Mouse (Mus musculus): Measurements from ENCODE around the gene Vwa7. TPM values are rescaled to one million over a fixed set of nuclear protein-coding genes. Genes with fewer than 3 reads are reported as not detected.
"Not testable (repeated sequence)": the region's sequence is repeated elsewhere in the genome, so short reads cannot be mapped to it uniquely, and the experiment has no call there.

Gene Vwa7
- total RNA-seq, 4 experiments from 2014 or later = 0.75 to 1.8 (median 1.2) TPM

DNA sequence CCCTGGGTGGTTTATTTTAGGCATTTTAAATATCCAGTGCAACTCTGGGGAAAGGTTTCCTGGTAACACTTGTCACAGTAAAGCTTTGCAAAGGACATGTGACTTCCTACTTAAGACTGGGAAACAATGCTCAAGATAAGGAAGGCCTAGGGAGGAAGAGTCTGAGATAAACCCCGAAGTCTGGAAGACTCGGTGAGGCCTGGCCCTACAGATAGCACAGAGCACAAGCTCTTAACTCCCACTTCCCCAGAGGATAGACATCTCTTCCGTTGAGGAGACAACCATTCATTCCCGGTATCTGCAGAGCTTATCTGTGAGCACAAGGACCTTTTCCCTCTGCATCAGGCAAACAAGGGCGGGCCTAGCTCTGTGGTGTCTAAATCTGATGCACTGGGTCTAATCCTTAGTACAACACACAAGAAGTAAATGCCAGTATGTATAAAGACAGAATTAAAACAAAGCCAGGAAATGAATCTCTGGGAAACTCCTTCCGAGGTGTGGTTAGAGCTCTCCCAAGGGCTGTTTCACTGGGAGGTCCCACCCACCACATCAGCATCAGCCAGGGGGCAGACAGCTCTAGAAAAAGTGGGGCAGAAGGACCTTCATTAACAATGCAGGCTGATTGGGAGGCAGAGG, 5.6 kb downstream of the Vwa7 start:
- no peak for DNase-seq

- DNase-seq = no peak
Measured at GRCm38 (mm10) chr17:35022541-35023060, 6.2 kb downstream of the Vwa7 start.

GRCm38 (mm10) chr17:35023221-35023620, 6.8 kb downstream of the Vwa7 start:
- no peak for DNase-seq

GRCm38 (mm10) chr17:35023756-35024155, 7.4 kb downstream of the Vwa7 start:
- DNase-seq = no peak

DNA sequence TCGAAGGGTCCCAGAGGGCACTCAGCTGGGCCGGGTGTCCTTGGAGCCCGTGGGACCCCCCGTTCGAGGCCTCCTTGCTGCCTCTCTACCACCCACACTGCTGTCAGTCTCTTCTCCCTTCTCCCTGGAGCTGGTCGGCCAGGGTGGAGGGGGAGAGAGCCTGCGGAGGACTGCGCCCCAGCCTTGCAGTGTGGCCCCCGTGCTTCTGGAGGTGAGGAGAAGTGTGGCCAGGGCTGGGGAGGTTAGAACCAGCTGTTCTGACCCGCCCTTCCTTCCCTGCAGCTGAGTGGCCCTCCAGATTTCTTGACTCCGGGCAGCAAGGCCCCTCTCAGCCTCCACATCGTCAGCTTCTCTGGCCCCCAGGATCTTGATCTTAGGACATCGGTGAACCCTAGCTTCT, 7.9 kb downstream of the Vwa7 start:
- DNase-seq = no peak

- DNase-seq = no peak
Measured at GRCm38 (mm10) chr17:35024691-35025488, 8.5 kb downstream of the Vwa7 start.

DNA sequence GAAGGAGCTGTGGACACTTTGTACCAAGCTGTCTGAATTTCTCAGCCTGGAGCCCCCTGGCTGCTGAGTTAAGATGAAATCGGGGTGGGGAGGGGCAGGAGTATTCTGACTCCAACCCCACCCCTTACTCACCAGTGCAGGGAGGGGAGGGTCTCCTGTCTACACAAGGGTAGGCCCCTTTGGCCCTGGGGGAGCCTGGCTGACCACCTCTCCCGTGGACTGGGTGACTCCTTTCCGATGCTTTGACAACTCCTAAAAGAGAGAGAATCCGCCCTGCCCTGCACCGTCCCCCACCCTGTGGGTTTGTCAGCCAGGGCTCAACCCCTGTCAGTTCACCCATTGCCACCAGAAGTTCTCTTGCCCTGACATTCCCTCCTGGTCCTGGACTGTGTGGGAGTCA, 9.8 kb downstream of the Vwa7 start:
- DNase-seq = no peak

DNA sequence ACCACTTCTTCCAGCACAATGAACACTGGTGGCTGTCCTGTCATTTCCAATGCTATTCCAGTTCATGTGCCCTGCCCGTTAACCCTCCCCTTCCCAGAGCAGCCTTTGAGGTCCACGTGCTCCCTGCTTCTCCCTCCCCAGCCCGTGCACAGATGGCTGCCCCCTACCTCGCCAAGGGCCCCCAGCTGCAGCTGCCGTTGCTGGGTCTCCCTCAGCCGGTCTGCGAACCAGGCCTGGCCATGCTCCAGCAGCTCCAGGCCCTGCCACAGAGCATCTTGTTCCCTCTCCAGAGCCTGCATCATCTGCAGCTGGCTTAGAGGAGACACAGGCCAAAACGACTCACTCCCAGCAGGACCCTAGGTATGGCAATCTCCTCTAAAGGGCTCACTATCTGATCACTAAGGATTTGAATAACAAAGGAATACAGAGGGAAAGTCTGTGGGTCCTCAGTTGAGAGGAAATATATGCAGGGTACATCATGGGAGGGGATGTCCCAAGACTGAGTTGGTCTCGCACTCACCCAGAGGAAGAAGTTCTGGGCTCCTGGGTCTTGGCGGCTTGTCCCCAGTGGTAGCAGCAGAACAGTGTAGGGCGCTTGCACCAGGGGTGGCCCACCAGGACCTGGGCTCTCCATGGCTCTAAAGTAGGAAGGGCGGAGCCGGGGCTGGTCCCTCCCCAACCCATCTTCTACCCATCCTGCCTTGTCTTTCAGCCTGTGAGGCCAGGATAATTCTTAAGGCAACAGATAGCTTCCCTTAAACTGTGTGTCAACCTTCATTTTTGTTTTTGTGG, 11.1 kb downstream of the Vwa7 start, which contains the start of gene Sapcd1:
TSS of gene Sapcd1 (minus strand) at position 740 of the 792 bp plus-strand sequence.
- DNase-seq = no peak

DNA sequence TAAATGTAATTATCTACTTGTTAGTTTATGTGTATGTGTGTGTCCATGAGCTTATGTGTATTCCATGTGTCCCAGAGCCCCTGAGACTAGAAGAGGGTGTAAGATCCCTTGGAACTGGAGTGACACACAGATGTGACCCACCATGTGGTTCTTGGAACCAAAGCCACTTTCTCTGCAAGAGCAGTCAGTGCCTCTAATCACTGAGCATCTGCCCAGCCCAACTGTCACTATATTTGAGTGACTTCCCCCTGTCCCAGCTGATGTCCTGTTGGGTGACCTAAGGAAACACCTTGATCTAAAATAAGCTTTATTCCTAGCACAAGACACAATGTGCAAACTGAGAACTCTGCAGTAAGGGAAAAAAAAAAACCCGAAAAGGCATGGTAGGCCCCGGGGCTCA, 11.9 kb downstream of the Vwa7 start:
- no peak for DNase-seq

GRCm38 (mm10) chr17:35029691-35030532, 13.5 kb downstream of the Vwa7 start:
- no peak for DNase-seq

- no peak for DNase-seq
Measured at GRCm38 (mm10) chr17:35031272-35031671, 14.9 kb downstream of the Vwa7 start.

DNA sequence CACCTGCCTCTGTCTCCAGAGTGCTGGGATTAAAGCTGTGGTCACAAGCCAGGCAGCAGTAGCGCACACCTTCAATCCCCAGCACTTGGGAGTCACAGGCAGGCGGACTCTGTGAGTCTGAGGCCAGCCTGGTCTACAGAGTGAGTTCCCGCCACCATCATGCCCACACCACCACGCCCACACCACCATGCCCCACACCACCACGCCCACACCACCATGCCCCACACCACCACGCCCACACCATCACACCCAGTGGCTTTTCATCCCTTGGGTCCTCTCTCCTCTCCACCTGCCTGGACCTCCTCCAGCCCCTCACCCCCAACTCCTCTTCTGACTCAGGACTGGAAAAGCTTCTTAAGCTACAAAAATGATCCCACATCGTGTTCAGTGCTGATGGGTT, 15.5 kb downstream of the Vwa7 start:
- no peak for DNase-seq

GRCm38 (mm10) chr17:35032323-35032870, 16.0 kb downstream of the Vwa7 start:
- DNase-seq = no peak

- DNase-seq = not testable (repeated sequence)
Measured at GRCm38 (mm10) chr17:35033703-35034102, 17.3 kb downstream of the Vwa7 start.

- no peak for DNase-seq
Measured at GRCm38 (mm10) chr17:35034896-35035295, 18.5 kb downstream of the Vwa7 start.

GRCm38 (mm10) chr17:35039121-35039873, 22.9 kb downstream of the Vwa7 start:
- no peak for DNase-seq

DNA sequence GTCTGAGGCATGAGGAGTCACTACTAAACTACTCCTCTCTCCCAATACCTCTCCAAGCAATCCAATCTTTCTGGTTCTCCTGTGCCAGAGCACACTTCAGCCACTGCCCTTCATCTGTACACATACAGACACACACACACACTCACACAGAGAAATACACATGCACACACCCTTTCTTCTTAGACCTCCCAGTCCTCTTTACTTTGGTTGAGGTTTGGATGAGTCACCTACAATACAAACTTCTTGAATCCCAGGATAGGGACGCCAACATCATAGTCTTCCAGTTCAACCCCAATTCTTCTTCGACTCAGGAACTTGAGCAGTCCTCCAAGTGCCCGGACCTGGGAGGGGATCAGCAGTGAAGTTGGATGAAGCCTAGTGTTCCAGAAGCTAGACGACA, 27.4 kb downstream of the Vwa7 start:
- no peak for DNase-seq

- no peak for DNase-seq
Measured at GRCm38 (mm10) chr17:35044904-35045806, 28.8 kb downstream of the Vwa7 start.

DNA sequence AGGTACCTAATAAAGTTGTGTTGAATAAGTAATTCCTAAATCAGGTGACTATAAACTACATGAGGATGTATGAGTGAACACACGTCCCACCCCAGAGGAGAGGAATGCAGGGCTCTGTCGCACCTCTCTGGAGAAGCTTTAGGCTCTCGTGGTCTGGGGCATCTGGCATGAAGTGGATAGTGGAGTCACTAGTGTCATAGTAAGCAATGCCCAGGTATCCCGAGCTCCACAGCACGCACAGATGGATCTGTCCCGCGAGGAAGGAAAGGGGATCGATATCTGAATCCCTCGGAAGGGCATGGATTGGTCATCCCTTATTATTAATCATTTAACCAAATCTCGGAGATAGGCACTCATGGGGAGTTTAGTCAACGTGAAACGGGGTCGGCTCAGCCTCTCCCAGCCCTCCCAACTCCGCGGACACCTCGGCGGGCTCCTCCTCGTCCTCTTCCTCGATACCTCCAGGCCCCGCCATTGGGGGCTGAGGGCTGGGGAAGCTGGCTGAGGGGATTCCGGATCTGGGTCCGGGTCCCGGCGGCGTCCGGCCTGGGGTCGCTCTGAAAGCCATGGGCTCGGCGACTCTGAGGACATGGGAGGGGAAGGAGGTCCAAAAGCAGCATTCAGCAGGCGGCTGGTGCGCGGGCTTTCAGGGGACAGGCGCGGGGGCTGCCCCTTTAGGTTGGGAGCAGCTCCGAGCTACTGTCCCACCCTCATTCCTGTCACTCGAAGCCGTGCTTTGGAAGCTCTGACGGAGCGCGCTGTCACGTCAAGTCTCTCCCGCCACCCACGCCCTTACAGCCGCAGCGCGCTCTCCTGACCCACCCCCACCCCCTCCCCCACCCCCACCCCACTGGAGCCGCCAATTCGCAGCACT, 29.7 kb downstream of the Vwa7 start:
- no peak for DNase-seq
